Mouse (Mus musculus) CH12.LX (cell line): ENCODE measurements around the gene Caln1.

Experiments
- CTCF ChIP-seq, 2 experiments: IDR thresholded peaks in 1 of 2; conservative IDR thresholded peaks in 1 of 2; 2 replicates each; pipeline ENCODE4 v1.5.1; 2011 to 2012; ENCODE audit warnings: low read depth in 2 of 2, low read length in 2 of 2, improper control_type of control experiment in 1 of 2, inconsistent platforms in 1 of 2, mild to moderate bottlenecking in 1 of 2, moderate library complexity in 1 of 2
- EP300 ChIP-seq: IDR thresholded peaks from 2 replicates; pipeline ENCODE4 v1.6.1; 2011; ENCODE audit warnings: low read length, improper control_type of control experiment
- IRF4 ChIP-seq: IDR thresholded peaks from 2 replicates; pipeline ENCODE4 v1.6.1; 2014; ENCODE audit warnings: low read depth, mild to moderate bottlenecking, inconsistent platforms, low read length, improper control_type of control experiment
- NELFE ChIP-seq: IDR thresholded peaks from 2 replicates; pipeline ENCODE4 v1.6.1; 2011; ENCODE audit warnings: low read depth, low read length, improper control_type of control experiment
- NRF1 ChIP-seq: IDR thresholded peaks from 2 replicates; pipeline ENCODE4 v1.6.1; 2014; ENCODE audit warnings: low read depth, mild to moderate bottlenecking, inconsistent platforms, low read length, improper control_type of control experiment, moderate library complexity
- POLR2A ChIP-seq: IDR thresholded peaks from 2 replicates; pipeline ENCODE4 v1.6.1; 2011; ENCODE audit warnings: low read depth, mild to moderate bottlenecking, improper control_type of control experiment, low read length
- ZNF384 ChIP-seq: IDR thresholded peaks from 2 replicates; pipeline ENCODE4 v1.6.1; 2012; ENCODE audit warnings: low read depth, low read length, improper control_type of control experiment, inconsistent platforms

- TF ChIP-seq CTCF (conservative IDR thresholded peaks at IDR 0.05 in 1 of 2, IDR thresholded peaks at IDR 0.05 in 1 of 2; ENCODE audit: low read depth in 2 of 2, low read length in 2 of 2), result peak; percentile 82 to 83
- TF ChIP-seq ZNF384, result no peak
- no peak for TF ChIP-seq EP300
- no peak for TF ChIP-seq POLR2A
- no peak for TF ChIP-seq NELFE
- no peak for TF ChIP-seq NRF1
- no peak for TF ChIP-seq IRF4
Measured at GRCm38 (mm10) chr5:130405201-130405600, 35.9 kb downstream of the Caln1 start.
